Mouse (Mus musculus) limb, embryonic 12.5 days (tissue): Measurements from ENCODE around the gene Sod1. TPM values are rescaled to one million over a fixed set of nuclear protein-coding genes. Genes with fewer than 3 reads are reported as not detected.

Experiments used
- ATAC-seq: fragments of 200-750 bp; cut with Nextera tagmentation; 2 replicates; pipeline ENCODE4 v1.8.0; 2017; ENCODE audit warnings: low read depth, moderate TSS enrichment; ENCODE audit not compliant: insufficient number of reproducible peaks, insufficient read depth, low FRiP score, low TSS enrichment
- H3K27ac ChIP-seq: fragments of 300-500 bp; sonication (generic); 2 replicates; pipeline ENCODE4 v1.5.1; 2016; ENCODE audit warnings: mild to moderate bottlenecking, moderate library complexity
- H3K27me3 ChIP-seq: fragments of 300-500 bp; sonication (generic); 2 replicates; pipeline ENCODE4 v1.6.1; 2016; ENCODE audit warnings: mild to moderate bottlenecking, moderate library complexity
- H3K36me3 ChIP-seq: fragments of 300-500 bp; sonication (generic); 2 replicates; pipeline ENCODE4 v1.6.1; 2016; ENCODE audit warnings: mild to moderate bottlenecking, moderate library complexity
- H3K4me1 ChIP-seq: fragments of 300-500 bp; sonication (generic); replicated peaks from 2 replicates; pipeline ENCODE4 v1.6.1; 2016
- H3K4me2 ChIP-seq: fragments of 300-500 bp; sonication (generic); 2 replicates; pipeline ENCODE4 v1.6.1; 2016; ENCODE audit warnings: mild to moderate bottlenecking, moderate library complexity
- H3K4me3 ChIP-seq: fragments of 300-500 bp; sonication (generic); replicated peaks from 2 replicates; pipeline ENCODE4 v1.5.1; 2016; ENCODE audit warnings: mild to moderate bottlenecking
- H3K9ac ChIP-seq: fragments of 300-500 bp; sonication (generic); replicated peaks from 2 replicates; pipeline ENCODE4 v1.6.1; 2016; ENCODE audit warnings: mild to moderate bottlenecking, moderate library complexity
- H3K9me3 ChIP-seq: fragments of 300-500 bp; sonication (generic); 2 replicates; pipeline ENCODE4 v1.6.1; 2016; ENCODE audit warnings: mild to moderate bottlenecking, moderate library complexity
- WGBS: fragments of 180-500 bp; shearing (Covaris S2); methylation state at CpG from one replicate; pipeline ENCODE4 v1.1.7; 2016; 5-methylcytosine and 5-hydroxymethylcytosine counted together
- polyA plus RNA-seq: library from polyadenylated mRNA; unstranded; fragments of >200 nt; fragmentation: Nextera tagmentation; extraction: Ambion mirVana; gene quantifications from 2 replicates; pipeline ENCODE4 v1.2.1, GENCODE M21; 2016

Sod1 gene
- polyA plus RNA-seq, 1 experiment from 2014 or later: 1,134 TPM

DNA sequence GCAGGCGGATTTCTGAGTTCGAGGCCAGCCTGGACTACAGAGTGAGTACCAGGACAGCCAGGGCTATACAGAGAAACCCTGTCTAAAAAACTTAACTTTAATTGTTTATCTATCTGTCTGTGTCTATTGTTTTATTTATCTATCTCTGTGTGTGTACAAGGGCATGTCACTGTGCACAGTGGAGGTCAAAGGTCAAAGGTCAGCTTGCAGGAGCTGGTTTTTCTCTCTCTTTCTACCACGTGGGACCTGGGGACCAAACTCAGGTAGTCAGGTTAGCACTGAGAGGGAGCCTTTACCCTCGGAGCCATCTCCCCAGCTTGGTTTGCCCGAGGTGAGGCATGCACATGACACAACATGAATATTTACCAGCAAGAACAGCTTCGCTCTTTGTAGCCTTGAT is 29.3 kb upstream of the Sod1 start:
- Histone ChIP-seq H3K9me3 (no peaks in the 10 kb centered on the region), H3K36me3 (no peaks in the 10 kb centered on the region), H3K4me1 (0 out of 2 replicates have a peak, but pooled peaks cover 5% of the 10 kb centered on the region), H3K4me3 (no peak overlapping the region), H3K27ac (no peak overlapping the region), H3K9ac (no peak overlapping the region), H3K4me2 (no peak overlapping the region), H3K27me3 (no peaks in the 10 kb centered on the region)
- no peak; the same call in 1 of the 2 replicates for ATAC-seq
- WGBS: 74% methylated on average over 6 of the region's 6 CpGs

DNA sequence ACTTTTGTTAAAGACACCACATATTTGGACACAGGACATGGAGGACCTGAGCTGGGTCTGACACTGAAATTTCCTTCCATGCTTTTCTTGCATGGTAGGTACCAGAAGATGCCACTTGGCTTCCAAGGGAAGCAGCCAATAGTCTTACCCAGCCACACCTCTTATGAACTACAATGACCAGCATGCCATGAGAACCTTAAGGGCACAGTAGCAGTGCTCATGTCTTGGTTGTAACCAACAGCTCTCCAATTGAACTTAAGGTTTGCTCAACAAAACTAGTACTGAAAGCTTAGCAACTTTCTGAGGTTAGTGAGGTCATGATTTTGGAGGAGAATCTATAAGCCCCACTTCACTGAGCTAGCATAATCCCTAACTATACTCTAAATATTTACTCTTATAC is 26.8 kb upstream of the Sod1 start:
- Histone ChIP-seq H3K9me3 (no peaks in the 10 kb centered on the region), H3K27ac (no peak overlapping the region), H3K4me2 (no peak overlapping the region), H3K9ac (no peak overlapping the region), H3K4me3 (no peak overlapping the region), H3K27me3 (no peaks in the 10 kb centered on the region), H3K36me3 (no peaks in the 10 kb centered on the region), H3K4me1 (peaks cover 5% of the 10 kb centered on the region; the same call in 1 of the 2 replicates)
- no peak for ATAC-seq

GRCm38 (mm10) chr16:90196688-90197240 is 23.8 kb upstream of the Sod1 start:
- no peak for ATAC-seq
- peak overlapping the region; percentile 56; the same call in 1 of the 2 replicates for H3K4me2 ChIP-seq
- H3K27ac ChIP-seq: no peak overlapping the region
- H3K27me3 ChIP-seq: no peaks in the 10 kb centered on the region
- 88% methylated on average over 7 of the region's 7 CpGs for WGBS
- no peaks in the 10 kb centered on the region for H3K9me3 ChIP-seq
- no peak overlapping the region for H3K9ac ChIP-seq
- H3K36me3 ChIP-seq: no peaks in the 10 kb centered on the region
- peaks cover 5% of the 10 kb centered on the region; the same call in 1 of the 2 replicates for H3K4me1 ChIP-seq
- H3K4me3 ChIP-seq: no peak overlapping the region

DNA sequence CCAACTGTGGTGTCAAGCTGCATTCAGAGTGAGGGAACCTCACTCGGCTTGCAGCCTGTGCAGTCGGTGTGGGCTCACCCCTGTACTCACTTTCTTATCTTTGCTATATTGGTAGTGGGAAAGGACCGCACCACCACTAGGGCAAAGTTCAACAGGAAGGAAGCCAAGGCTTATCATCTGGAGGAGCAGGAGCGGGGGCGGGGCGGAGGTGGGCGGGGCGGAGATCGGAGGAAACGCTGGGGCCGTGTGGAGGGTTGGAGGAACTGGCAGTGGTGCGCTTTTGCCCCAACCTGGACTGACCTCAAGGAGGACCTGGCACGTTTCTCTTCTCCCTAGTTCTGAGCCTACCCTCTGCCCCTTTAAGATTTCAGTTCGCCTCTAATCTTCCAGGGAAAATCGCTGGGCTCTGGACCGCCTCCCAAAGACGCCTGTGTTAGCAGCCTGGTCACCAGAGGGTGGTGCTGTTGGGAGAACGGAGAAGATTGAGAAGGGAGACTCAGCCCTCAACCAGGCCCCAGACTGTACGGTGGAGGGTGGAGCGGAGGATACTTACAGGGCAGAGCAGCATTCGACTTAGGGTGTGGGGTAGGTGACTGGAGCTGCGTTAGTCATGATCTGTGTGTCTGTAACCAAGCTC is 23.1 kb upstream of the Sod1 start:
- Histone ChIP-seq H3K4me1 (peaks cover 5% of the 10 kb centered on the region), H3K4me3 (peak overlapping the region; percentile 38), H3K36me3 (no peaks in the 10 kb centered on the region), H3K27ac (0 out of 2 replicates have a peak overlapping the region, but pooled peaks have one; percentile 47), H3K4me2 (peak overlapping the region; percentile 56), H3K27me3 (no peaks in the 10 kb centered on the region), H3K9ac (peak overlapping the region; percentile 51), H3K9me3 (no peaks in the 10 kb centered on the region)
- ATAC-seq: peak; percentile 88
- WGBS: 4% methylated on average over 22 of the region's 22 CpGs

DNA sequence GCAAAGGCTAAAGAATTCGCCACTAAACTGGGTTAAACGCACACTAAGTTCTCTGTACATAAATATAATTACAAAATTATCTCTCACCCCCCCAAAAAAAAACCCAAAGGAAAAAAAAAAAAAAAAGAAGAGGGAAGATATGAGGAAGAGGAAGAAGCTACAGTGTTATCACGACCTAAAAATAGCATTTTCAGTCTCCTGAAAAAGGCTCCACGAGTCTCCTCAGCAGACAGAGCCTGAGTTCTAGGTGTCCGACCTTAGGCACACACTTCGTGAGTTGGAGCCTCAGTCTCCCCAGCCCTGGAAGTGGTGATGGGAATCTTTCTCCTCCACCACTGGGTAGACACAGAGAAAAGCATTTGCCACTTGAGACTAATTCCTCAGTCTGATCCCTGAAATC is 21.9 kb upstream of the Sod1 start:
- no peak for ATAC-seq
- H3K9ac ChIP-seq: no peak overlapping the region
- H3K36me3 ChIP-seq: no peaks in the 10 kb centered on the region
- no peak overlapping the region for H3K4me2 ChIP-seq
- no peaks in the 10 kb centered on the region for H3K9me3 ChIP-seq
- H3K4me1 ChIP-seq: peaks cover 5% of the 10 kb centered on the region
- H3K27me3 ChIP-seq: no peaks in the 10 kb centered on the region
- WGBS: 92% methylated on average over 6 of the region's 6 CpGs
- no peak overlapping the region for H3K27ac ChIP-seq
- no peak overlapping the region for H3K4me3 ChIP-seq

DNA sequence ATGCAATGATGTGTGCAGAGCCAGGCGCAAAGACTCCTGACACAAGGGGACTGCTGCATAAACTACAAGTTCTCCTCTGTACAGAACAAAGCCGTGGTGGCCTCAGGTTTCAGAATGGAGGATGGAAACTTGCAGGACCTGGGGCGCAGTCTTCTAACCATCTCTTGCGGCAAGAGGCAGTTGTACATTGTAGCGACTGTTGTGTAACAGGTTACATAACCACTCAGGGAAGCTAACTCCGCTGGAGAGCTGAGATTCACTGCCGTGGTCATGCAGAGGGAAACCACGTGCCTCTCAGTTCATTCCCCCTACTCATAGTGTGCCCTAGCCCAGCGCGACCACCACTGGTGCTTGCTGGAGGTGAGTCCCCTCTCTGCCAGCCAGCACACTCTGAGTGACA is 21.4 kb upstream of the Sod1 start:
- Histone ChIP-seq H3K27ac (no peak overlapping the region), H3K4me1 (peaks cover 5% of the 10 kb centered on the region), H3K4me3 (no peak overlapping the region), H3K27me3 (no peaks in the 10 kb centered on the region), H3K9me3 (no peaks in the 10 kb centered on the region), H3K36me3 (no peaks in the 10 kb centered on the region), H3K9ac (no peak overlapping the region), H3K4me2 (no peak overlapping the region)
- WGBS: 88% methylated on average over 10 of the region's 10 CpGs
- ATAC-seq: no peak

DNA sequence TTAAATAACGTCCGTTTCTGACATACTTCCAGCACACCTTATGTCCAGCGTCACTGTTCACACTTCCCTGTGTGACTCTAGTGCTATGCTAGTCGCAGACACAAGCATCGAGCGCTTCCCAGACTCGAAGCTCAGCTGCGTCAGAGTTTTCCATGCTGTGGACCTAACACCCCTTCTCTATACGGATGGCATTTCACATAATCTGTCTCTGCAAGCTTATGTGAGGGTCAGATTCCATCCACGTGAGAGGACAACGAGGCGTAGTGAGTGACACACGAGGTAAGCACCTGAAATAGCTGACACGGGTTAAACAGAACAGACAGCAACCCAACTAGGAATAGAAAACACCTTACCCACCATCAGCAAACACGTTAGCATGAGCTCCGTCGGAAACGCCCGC is 18.4 kb upstream of the Sod1 start:
- peaks cover 2% of the 10 kb centered on the region for H3K4me1 ChIP-seq
- no peaks in the 10 kb centered on the region for H3K27me3 ChIP-seq
- H3K4me3 ChIP-seq: no peak overlapping the region
- H3K27ac ChIP-seq: no peak overlapping the region
- no peak overlapping the region for H3K9ac ChIP-seq
- H3K9me3 ChIP-seq: no peaks in the 10 kb centered on the region
- no peak for ATAC-seq
- H3K4me2 ChIP-seq: no peak overlapping the region
- H3K36me3 ChIP-seq: no peaks in the 10 kb centered on the region
- 68% methylated on average over 19 of the region's 19 CpGs for WGBS

DNA sequence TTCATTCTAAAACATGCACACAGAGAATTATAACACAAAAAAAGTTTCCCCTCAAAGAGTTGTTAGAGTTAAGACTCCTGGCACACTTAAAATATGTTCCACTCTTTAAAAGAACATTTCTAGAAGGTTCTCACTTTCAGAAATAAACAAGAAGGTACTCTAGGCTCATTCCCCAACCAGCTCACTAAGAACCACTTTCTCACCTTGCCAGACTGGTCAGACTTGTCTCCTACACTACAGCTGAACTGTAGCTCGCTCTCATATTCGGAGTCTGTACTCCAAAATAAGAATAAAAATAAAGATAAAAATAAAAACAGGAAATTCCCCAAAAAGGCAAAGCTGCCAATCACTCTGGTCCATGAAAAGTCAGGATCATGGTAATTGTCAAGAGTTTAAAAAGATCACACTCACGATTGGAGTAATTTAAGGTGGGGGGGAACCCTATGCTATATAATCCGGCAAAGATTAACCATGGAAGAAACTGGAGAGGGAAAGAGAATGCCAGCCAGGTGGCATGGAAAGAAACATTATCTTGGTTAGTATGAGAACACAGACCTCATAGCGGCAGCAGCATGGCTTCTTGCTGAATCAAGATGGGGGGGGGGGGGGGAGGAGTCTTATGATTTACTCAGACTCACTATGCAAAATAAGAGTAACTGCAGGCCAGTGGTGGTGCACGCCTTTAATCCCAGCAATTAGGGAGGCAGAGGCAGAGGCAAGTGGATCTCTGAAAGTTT is 17.2 kb upstream of the Sod1 start:
- no peaks in the 10 kb centered on the region for H3K36me3 ChIP-seq
- no peak overlapping the region for H3K4me2 ChIP-seq
- no peak overlapping the region for H3K4me3 ChIP-seq
- H3K27ac ChIP-seq: no peak overlapping the region
- WGBS: 74% methylated on average over 6 of the region's 6 CpGs
- H3K27me3 ChIP-seq: no peaks in the 10 kb centered on the region
- no peak for ATAC-seq
- no peaks in the 10 kb centered on the region; the same call in 1 of the 2 replicates for H3K4me1 ChIP-seq
- no peak overlapping the region for H3K9ac ChIP-seq
- no peaks in the 10 kb centered on the region for H3K9me3 ChIP-seq

DNA sequence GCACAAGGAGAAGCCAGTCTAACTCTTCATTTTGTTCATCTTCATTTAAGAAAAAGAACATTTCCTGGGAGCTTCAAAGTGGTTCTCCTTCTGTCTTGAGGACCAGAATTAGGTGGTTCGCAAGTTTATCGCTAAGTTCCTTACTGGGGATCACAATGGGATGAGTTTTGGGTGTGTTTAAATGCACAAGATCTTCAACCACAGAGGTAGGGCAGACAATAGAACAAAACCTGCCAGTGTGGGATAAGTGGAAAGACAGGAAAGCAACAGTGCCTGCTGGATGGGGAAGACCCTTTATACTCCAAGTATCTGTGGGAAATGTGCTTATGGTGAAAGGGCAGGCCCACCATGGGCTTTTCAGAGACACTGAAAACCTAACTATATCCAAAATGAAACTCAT is 15.7 kb upstream of the Sod1 start:
- Histone ChIP-seq H3K4me2 (no peak overlapping the region), H3K9ac (no peak overlapping the region), H3K4me1 (no peaks in the 10 kb centered on the region; the same call in 1 of the 2 replicates), H3K9me3 (no peaks in the 10 kb centered on the region), H3K27me3 (no peaks in the 10 kb centered on the region), H3K4me3 (no peak overlapping the region), H3K36me3 (no peaks in the 10 kb centered on the region), H3K27ac (no peak overlapping the region)
- no peak for ATAC-seq
- 93% methylated on average over 2 of the region's 2 CpGs for WGBS

DNA sequence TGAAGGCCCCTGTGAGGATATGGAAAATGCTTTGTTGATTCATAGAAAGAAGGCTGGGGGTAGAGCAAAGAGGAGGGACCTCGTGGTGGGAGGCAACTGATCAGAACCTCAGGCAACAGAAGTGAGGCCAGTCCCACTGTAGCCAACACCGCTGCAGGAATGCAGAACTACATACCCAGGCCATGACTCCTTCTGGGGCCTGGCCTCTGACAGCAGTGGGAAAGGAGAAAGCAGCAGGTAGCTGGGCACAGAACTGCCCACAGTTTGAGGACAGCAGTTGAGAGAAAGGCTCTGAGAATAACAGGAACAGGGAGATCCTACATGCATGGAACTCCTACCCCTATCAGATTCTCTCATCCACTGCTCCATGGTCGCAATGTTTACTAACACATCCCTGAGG is 11.6 kb upstream of the Sod1 start:
- H3K27ac ChIP-seq: no peak overlapping the region
- no peak overlapping the region for H3K4me2 ChIP-seq
- no peaks in the 10 kb centered on the region for H3K4me1 ChIP-seq
- ATAC-seq: no peak; the same call in 1 of the 2 replicates
- no peaks in the 10 kb centered on the region for H3K27me3 ChIP-seq
- WGBS: 82% methylated on average over 3 of the region's 3 CpGs
- H3K4me3 ChIP-seq: no peak overlapping the region
- no peaks in the 10 kb centered on the region for H3K36me3 ChIP-seq
- no peaks in the 10 kb centered on the region for H3K9me3 ChIP-seq
- H3K9ac ChIP-seq: no peak overlapping the region

DNA sequence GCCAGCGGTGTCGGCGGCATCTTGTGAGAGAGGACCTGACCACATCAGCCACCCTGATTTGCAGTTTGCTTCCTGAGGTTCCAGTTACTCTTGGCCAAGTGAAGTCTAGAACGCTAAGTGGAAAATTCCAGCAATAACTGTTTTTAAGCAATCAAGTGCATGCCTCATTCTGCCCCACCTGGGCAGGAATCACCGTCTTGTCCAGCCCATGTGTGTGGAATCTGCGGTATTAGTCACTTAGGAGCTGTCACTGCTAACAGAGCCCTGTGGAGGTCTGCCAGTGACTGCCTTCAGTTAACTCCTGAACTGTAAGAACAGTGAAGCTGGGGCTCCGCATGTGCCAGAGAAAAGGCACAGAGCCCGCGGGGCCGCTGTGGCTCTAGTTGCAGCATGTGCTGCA is 9.8 kb upstream of the Sod1 start:
- Histone ChIP-seq H3K9me3 (no peaks in the 10 kb centered on the region), H3K9ac (no peak overlapping the region), H3K4me1 (no peaks in the 10 kb centered on the region), H3K4me3 (no peak overlapping the region), H3K36me3 (no peaks in the 10 kb centered on the region), H3K4me2 (no peak overlapping the region), H3K27me3 (no peaks in the 10 kb centered on the region), H3K27ac (no peak overlapping the region)
- no peak for ATAC-seq
- 79% methylated on average over 10 of the region's 10 CpGs for WGBS
